Mouse (Mus musculus): Measurements from ENCODE around the gene Ptpre. TPM values are rescaled to one million over a fixed set of nuclear protein-coding genes. Genes with fewer than 3 reads are reported as not detected.

Ptpre gene
- total and polyA plus RNA-seq, 3 experiments: 1.9 to 8.1 (median 3.5) TPM

DNA sequence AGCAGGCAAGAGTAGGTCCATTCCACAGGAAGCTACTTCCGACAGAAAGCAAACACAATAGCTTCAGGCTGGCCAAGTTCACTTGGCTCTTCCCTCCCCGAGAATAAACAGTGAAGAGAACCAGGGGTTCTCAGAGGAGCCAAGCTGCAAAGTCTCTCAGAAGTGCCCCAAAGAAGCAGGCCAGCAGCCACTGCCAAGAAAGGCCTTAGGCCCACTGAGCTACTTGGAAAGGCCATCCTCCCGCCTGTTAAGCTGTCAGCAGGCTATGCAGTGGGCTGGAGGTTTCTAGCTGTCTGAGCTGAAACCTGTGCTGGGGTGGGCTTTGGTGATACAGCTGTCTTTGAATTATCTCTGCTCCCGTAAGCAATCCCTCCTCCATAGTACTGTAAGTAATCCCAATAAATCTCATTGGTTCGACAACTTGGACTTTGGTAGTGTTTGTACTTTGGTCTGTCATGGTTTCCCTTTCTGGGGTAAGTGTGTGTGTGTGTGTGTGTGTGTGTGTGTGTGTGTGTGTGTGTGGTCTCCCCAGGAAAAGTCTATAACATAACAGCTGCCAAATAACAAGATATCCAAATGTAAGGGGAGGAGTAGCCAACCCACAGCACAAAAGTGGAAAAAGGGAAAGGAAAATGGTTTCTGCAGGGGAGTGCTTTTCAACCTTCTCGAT is 186.5 kb downstream of the Ptpre start:
- DNase-seq: no peak

GRCm38 (mm10) chr7:135726707-135727106 is 189.4 kb downstream of the Ptpre start:
- no peak for DNase-seq

DNA sequence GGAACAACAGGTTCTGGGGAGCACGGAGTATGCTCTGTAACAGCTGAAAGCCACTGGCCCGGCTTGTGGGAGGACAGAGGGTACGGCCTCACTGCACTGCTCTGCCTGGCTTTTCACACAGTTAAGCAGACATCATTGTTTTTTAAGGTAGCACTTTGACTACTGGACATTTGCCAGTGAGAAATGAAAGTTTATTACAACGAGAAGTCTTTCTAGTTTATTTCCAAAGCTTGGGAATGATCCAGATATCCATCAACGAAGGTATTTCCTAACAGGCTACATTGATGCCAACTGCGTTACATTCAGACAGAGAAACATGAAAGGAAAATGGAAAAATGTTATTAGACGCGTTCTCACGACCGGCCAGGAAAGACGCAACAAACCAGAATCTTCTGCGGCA is 190.8 kb downstream of the Ptpre start:
- no peak for DNase-seq

DNA sequence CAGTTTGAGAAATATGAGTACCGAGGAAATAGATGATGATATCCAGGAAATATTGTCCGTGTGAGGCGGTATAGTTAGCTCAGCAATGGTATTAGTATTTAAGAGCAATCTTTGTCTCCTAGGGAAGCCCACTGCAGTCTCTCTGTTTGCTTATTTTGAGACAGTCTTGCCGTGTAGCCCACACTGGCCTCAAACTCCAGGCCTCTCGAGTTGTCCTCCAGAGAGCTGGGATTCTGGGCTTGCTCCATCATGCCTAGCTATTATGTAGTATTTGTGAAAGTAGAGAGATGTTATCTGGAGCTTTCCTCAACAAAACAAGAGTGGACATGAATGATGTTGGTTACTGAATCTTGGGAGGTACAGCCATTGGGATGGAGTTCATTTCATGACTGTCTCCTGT is 197.1 kb downstream of the Ptpre start:
- DNase-seq: no peak

- DNase-seq: no peak
Observed at GRCm38 (mm10) chr7:135734911-135735646, 197.8 kb downstream of the Ptpre start.

Small RNAs within 50 kb of the gene (microRNA-seq; reads per million reads assigned to microRNA genes)
- 0 reads per million in 2 experiments for gene Mir1962

Other genes starting within 250 kb of the Ptpre start
- not detected for gene Foxi2, start 127.2 kb upstream of the Ptpre start, total RNA-seq (2021)
- gene Foxi2, start 127.2 kb upstream of the Ptpre start, polyA plus RNA-seq (2012; rRNA removed): not detected in 2 replicates
- gene Clrn3, start 8.8 kb upstream of the Ptpre start, total RNA-seq (2021): not detected
- gene Clrn3, start 8.8 kb upstream of the Ptpre start, polyA plus RNA-seq (2012; rRNA removed): not detected in 2 replicates
- 1 to 10 TPM; 2.4 to 5.4 TPM for gene Mki67, start 178.9 kb downstream of the Ptpre start, total RNA-seq (2021)
- 0.26 and 0.43 TPM in 2 replicates for gene Mki67, start 178.9 kb downstream of the Ptpre start, polyA plus RNA-seq (2012; rRNA removed)